Mouse (Mus musculus) brain, embryonic 14.5 days (tissue): ENCODE results near the gene Vps8. TPM values are rescaled to one million over a fixed set of nuclear protein-coding genes. Genes with fewer than 3 reads are reported as not detected.
A peak's percentile ranks its signal among the peaks of the same experiment; 100 is the strongest.

Source experiments
- DNase-seq: peaks from one replicate; pipeline ENCODE4 v3.0.0-alpha.2; 2011; ENCODE audit warnings: low read depth
- CTCF ChIP-seq: fragments of 200-500 bp; IDR thresholded peaks from 2 replicates; pipeline ENCODE4 v1.5.1; 2012; ENCODE audit warnings: inconsistent platforms, mild to moderate bottlenecking, moderate library complexity, borderline replicate concordance; ENCODE audit not compliant: insufficient read depth, insufficient read length; ENCODE audit errors: extremely low read depth
- POLR2A ChIP-seq: fragments of 200-500 bp; IDR thresholded peaks from 2 replicates; pipeline ENCODE4 v1.6.1; 2012; ENCODE audit warnings: mild to moderate bottlenecking, inconsistent platforms, borderline replicate concordance; ENCODE audit not compliant: poor library complexity, insufficient read depth, insufficient read length, severe bottlenecking; ENCODE audit errors: extremely low read depth
- polyA plus RNA-seq: library from polyadenylated mRNA; depleted of rRNA; stranded (reverse); fragments of >200 nt; gene quantifications from 2 replicates; pipeline ENCODE4 v1.2.3, GENCODE M21; 2012

Vps8 gene
- polyA plus RNA-seq, 1 experiment, result 30.4 TPM

- DNase-seq, result no peak
- no peak for TF ChIP-seq CTCF
- no peak for TF ChIP-seq POLR2A
These were observed 71.8 kb downstream of the Vps8 start for GRCm38 (mm10) chr16:21494681-21495080.

- TF ChIP-seq POLR2A (no peak), CTCF (no peak)
- no peak for DNase-seq
These were observed 73.9 kb downstream of the Vps8 start for GRCm38 (mm10) chr16:21496799-21497198.

- TF ChIP-seq CTCF (0 out of 2 replicates have a peak, but pooled peaks have one; percentile 0), POLR2A (no peak)
- no peak for DNase-seq
These were observed 74.7 kb downstream of the Vps8 start for GRCm38 (mm10) chr16:21497627-21498026.

- TF ChIP-seq CTCF (no peak), POLR2A (no peak)
- DNase-seq, result no peak
These were observed 76.1 kb downstream of the Vps8 start for GRCm38 (mm10) chr16:21498984-21499383.

- TF ChIP-seq CTCF, result no peak
- no peak for TF ChIP-seq POLR2A
- DNase-seq, result no peak
These were observed 76.7 kb downstream of the Vps8 start for GRCm38 (mm10) chr16:21499656-21500055.

- TF ChIP-seq CTCF (no peak), POLR2A (no peak)
- DNase-seq, result no peak
These were observed 95.9 kb downstream of the Vps8 start for GRCm38 (mm10) chr16:21518833-21519232.

- no peak for TF ChIP-seq CTCF
- no peak for TF ChIP-seq POLR2A
- no peak for DNase-seq
These were observed 96.9 kb downstream of the Vps8 start for GRCm38 (mm10) chr16:21519785-21520184.

GRCm38 (mm10) chr16:21523738-21524137, 100.8 kb downstream of the Vps8 start:
- TF ChIP-seq POLR2A (no peak), CTCF (no peak)

GRCm38 (mm10) chr16:21525376-21525775, 102.5 kb downstream of the Vps8 start:
- TF ChIP-seq CTCF, result no peak
- no peak for TF ChIP-seq POLR2A
- no peak for DNase-seq

More at GRCm38 (mm10) chr16:21523738-21524137, 100.8 kb downstream of the Vps8 start:
- no peak for DNase-seq

- TF ChIP-seq CTCF (no peak), POLR2A (no peak)
- no peak for DNase-seq
These were observed 104.5 kb downstream of the Vps8 start for GRCm38 (mm10) chr16:21527271-21528007.

GRCm38 (mm10) chr16:21533503-21533902, 110.6 kb downstream of the Vps8 start:
- no peak for TF ChIP-seq POLR2A
- TF ChIP-seq CTCF, result no peak
- no peak for DNase-seq
